Mouse (Mus musculus) cerebellum, adult 2 months (tissue): ENCODE results near the gene Zfand2a.

Experiments
- CTCF ChIP-seq: fragments of 200-500 bp; IDR thresholded peaks from 2 replicates; pipeline ENCODE4 v1.5.1; 2011; ENCODE audit warnings: low read depth, mild to moderate bottlenecking, control low read depth, low read length, moderate library complexity, borderline replicate concordance; ENCODE audit not compliant: insufficient read depth
- POLR2A ChIP-seq: fragments of 200-500 bp; IDR thresholded peaks from 2 replicates; pipeline ENCODE4 v1.6.1; 2011; ENCODE audit warnings: low read length, control low read depth, borderline replicate concordance; ENCODE audit not compliant: insufficient read depth

GRCm38 (mm10) chr5:139520069-139520834 is 35.9 kb upstream of the Zfand2a start:
- TF ChIP-seq CTCF (no peak), POLR2A (no peak)
